Mouse (Mus musculus) kidney, embryonic 14.5 days (tissue): Measurements from ENCODE around the gene Mettl16. TPM values are rescaled to one million over a fixed set of nuclear protein-coding genes. Genes with fewer than 3 reads are reported as not detected.

Source experiments
- ATAC-seq: fragments of 200-750 bp; cut with Nextera tagmentation; 2 replicates; pipeline ENCODE4 v1.8.0; 2017; ENCODE audit warnings: moderate number of reproducible peaks, mild to moderate bottlenecking, moderate TSS enrichment, moderate library complexity; ENCODE audit not compliant: low FRiP score, low TSS enrichment
- H3K27ac ChIP-seq: fragments of 300-500 bp; sonication (generic); 2 replicates; pipeline ENCODE4 v1.5.1; 2014; ENCODE audit warnings: low read depth, mild to moderate bottlenecking, low read length, moderate library complexity, mixed read lengths
- H3K27me3 ChIP-seq: fragments of 300-500 bp; sonication (generic); 2 replicates; pipeline ENCODE4 v1.6.1; 2014; ENCODE audit warnings: mild to moderate bottlenecking, low read length; ENCODE audit not compliant: control insufficient read depth, insufficient read depth
- H3K36me3 ChIP-seq: fragments of 300-500 bp; sonication (generic); 2 replicates; pipeline ENCODE4 v1.6.1; 2014; ENCODE audit warnings: low read length, mixed read lengths; ENCODE audit not compliant: control insufficient read depth, insufficient read depth
- H3K4me1 ChIP-seq: fragments of 300-500 bp; sonication (generic); 2 replicates; pipeline ENCODE4 v1.6.1; 2014; ENCODE audit warnings: low read length, mixed read lengths; ENCODE audit not compliant: control insufficient read depth, insufficient read depth
- H3K4me2 ChIP-seq: fragments of 300-500 bp; sonication (generic); replicated peaks from 2 replicates; pipeline ENCODE4 v1.6.1; 2014; ENCODE audit warnings: low read depth, mild to moderate bottlenecking, low read length
- H3K4me3 ChIP-seq: fragments of 300-500 bp; sonication (generic); 2 replicates; pipeline ENCODE4 v1.5.1; 2014; ENCODE audit warnings: mild to moderate bottlenecking, low read length
- H3K9ac ChIP-seq: fragments of 300-500 bp; sonication (generic); 2 replicates; pipeline ENCODE4 v1.6.1; 2014; ENCODE audit warnings: low read depth, mild to moderate bottlenecking, low read length, moderate library complexity
- H3K9me3 ChIP-seq: fragments of 300-500 bp; sonication (generic); 2 replicates; pipeline ENCODE4 v1.6.1; 2016; ENCODE audit warnings: low read length; ENCODE audit not compliant: control insufficient read depth
- WGBS: fragments of 180-500 bp; shearing (Covaris S2); extraction: QIAGEN DNeasy Blood & Tissue Kit; methylation state at CpG from one replicate; pipeline ENCODE4 v1.1.7; 2014; 5-methylcytosine and 5-hydroxymethylcytosine counted together
- polyA plus RNA-seq: library from polyadenylated mRNA; unstranded; fragments of >200 nt; fragmentation: Nextera tagmentation; extraction: Ambion mirVana; gene quantifications from 2 replicates; pipeline ENCODE4 v1.2.1, GENCODE M21; 2014

The Mettl16 gene
- polyA plus RNA-seq, 1 experiment from 2014 or later: 42.0 TPM

DNA sequence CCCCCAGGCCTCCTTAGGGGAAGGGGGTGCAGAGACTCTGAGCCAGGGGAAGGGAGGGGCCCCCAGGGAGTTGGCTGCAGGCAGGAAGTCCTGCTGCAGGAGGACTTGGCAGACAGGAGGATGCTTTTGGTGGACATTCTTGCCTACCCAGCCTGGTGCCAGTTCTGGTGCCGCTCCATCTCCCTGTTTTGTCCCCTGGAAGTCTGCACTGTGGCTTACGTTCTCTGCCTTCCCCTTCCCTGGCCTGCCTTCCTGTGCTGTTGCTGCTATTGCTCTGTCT, 72.7 kb downstream of the Mettl16 start:
- H3K9ac ChIP-seq: 0 out of 2 replicates have a peak overlapping the region, but pooled peaks have one; percentile 0
- H3K4me1 ChIP-seq: peaks cover 27% of the 10 kb centered on the region
- H3K36me3 ChIP-seq: peaks cover 16% of the 10 kb centered on the region; the same call in 1 of the 2 replicates
- ATAC-seq: no peak
- WGBS: 72% methylated on average over 2 of the region's 2 CpGs
- no peak overlapping the region for H3K4me3 ChIP-seq
- H3K4me2 ChIP-seq: no peak overlapping the region
- peaks cover 6% of the 10 kb centered on the region; the same call in 1 of the 2 replicates for H3K9me3 ChIP-seq
- no peak overlapping the region for H3K27ac ChIP-seq
- no peaks in the 10 kb centered on the region for H3K27me3 ChIP-seq

DNA sequence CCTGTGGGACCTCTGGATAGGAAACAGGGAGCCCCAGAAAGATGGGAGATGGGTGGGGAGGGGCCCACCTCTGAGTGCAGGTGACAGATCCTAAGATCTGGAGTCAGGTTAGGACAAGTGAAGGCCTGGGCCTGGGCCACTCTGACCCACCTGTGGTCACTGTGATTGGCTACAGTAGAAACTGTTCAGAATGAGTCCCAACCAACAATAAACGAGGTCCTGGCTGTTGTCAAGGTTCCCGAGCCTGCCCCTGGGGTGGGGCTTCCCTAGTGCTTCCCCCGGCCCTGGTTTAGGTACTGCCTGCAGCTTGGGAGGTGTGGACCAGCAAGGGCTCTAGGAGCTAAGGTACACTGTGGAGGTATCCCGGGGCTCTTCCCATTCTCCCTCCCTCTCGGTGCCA, 73.1 kb downstream of the Mettl16 start:
- Histone ChIP-seq H3K36me3 (peaks cover 16% of the 10 kb centered on the region; the same call in 1 of the 2 replicates), H3K4me2 (no peak overlapping the region), H3K4me3 (no peak overlapping the region), H3K4me1 (peaks cover 27% of the 10 kb centered on the region), H3K9me3 (peaks cover 6% of the 10 kb centered on the region; the same call in 1 of the 2 replicates), H3K9ac (no peak overlapping the region), H3K27ac (no peak overlapping the region), H3K27me3 (no peaks in the 10 kb centered on the region)
- ATAC-seq: no peak
- WGBS: 65% methylated on average over 5 of the region's 5 CpGs

GRCm38 (mm10) chr11:74845784-74846183, 75.2 kb downstream of the Mettl16 start:
- Histone ChIP-seq H3K9ac (no peak overlapping the region), H3K4me3 (no peak overlapping the region), H3K9me3 (peaks cover 6% of the 10 kb centered on the region; the same call in 1 of the 2 replicates), H3K27ac (no peak overlapping the region), H3K4me1 (peaks cover 26% of the 10 kb centered on the region), H3K27me3 (no peaks in the 10 kb centered on the region), H3K4me2 (no peak overlapping the region), H3K36me3 (peaks cover 14% of the 10 kb centered on the region; the same call in 1 of the 2 replicates)
- ATAC-seq: no peak
- 58% methylated on average over 3 of the region's 3 CpGs for WGBS

- no peak overlapping the region for H3K9ac ChIP-seq
- peaks cover 3% of the 10 kb centered on the region; the same call in 1 of the 2 replicates for H3K36me3 ChIP-seq
- no peak overlapping the region for H3K27ac ChIP-seq
- H3K27me3 ChIP-seq: no peaks in the 10 kb centered on the region
- peaks cover 6% of the 10 kb centered on the region; the same call in 1 of the 2 replicates for H3K9me3 ChIP-seq
- H3K4me3 ChIP-seq: no peak overlapping the region
- H3K4me2 ChIP-seq: no peak overlapping the region
- peak; percentile 73 for ATAC-seq
- peaks cover 23% of the 10 kb centered on the region for H3K4me1 ChIP-seq
- 5% methylated on average over 13 of the region's 13 CpGs for WGBS
These were observed 77.4 kb downstream of the Mettl16 start for GRCm38 (mm10) chr11:74847919-74848521.

GRCm38 (mm10) chr11:74850998-74851661, 80.5 kb downstream of the Mettl16 start:
- no peak overlapping the region for H3K4me2 ChIP-seq
- H3K4me1 ChIP-seq: peaks cover 22% of the 10 kb centered on the region
- peaks cover 2% of the 10 kb centered on the region; the same call in 1 of the 2 replicates for H3K36me3 ChIP-seq
- H3K27me3 ChIP-seq: no peaks in the 10 kb centered on the region
- no peaks in the 10 kb centered on the region for H3K9me3 ChIP-seq
- H3K4me3 ChIP-seq: no peak overlapping the region
- no peak overlapping the region for H3K9ac ChIP-seq
- ATAC-seq: peak; percentile 29; the same call in 1 of the 2 replicates
- H3K27ac ChIP-seq: peak overlapping the region; percentile 37; the same call in 1 of the 2 replicates
- 59% methylated on average over 14 of the region's 14 CpGs for WGBS

DNA sequence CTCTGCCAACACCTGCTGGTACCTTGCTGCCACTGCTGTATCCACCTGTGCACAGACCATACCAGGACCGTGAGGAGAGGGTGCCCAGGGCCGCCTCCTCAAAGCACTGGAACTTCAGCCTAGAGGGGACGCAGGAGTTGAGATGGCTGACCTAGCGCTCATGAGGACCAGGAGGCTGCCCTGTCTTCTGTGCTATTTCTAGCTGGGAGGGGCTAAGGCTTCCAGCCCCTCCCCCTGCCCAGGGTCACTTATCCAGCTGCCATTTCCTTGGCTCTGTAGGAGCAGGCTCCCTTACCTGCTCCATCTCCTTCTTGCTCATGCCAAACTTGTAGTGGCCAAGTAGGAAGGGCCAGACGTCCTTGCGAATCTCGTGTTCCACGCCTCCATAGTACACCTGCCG, 87.1 kb downstream of the Mettl16 start:
- H3K9ac ChIP-seq: no peak overlapping the region
- no peaks in the 10 kb centered on the region for H3K36me3 ChIP-seq
- no peak for ATAC-seq
- no peaks in the 10 kb centered on the region for H3K4me1 ChIP-seq
- H3K4me3 ChIP-seq: no peak overlapping the region
- no peaks in the 10 kb centered on the region for H3K27me3 ChIP-seq
- 86% methylated on average over 9 of the region's 9 CpGs for WGBS
- no peak overlapping the region for H3K4me2 ChIP-seq
- H3K27ac ChIP-seq: no peak overlapping the region
- H3K9me3 ChIP-seq: no peaks in the 10 kb centered on the region

GRCm38 (mm10) chr11:74862129-74862528, 91.5 kb downstream of the Mettl16 start:
- 79% methylated on average over 5 of the region's 5 CpGs for WGBS
- no peak overlapping the region for H3K9ac ChIP-seq
- H3K4me2 ChIP-seq: no peak overlapping the region
- no peak overlapping the region for H3K4me3 ChIP-seq
- H3K27me3 ChIP-seq: no peaks in the 10 kb centered on the region
- no peaks in the 10 kb centered on the region for H3K4me1 ChIP-seq
- no peak for ATAC-seq
- no peaks in the 10 kb centered on the region for H3K9me3 ChIP-seq
- no peaks in the 10 kb centered on the region for H3K36me3 ChIP-seq
- no peak overlapping the region for H3K27ac ChIP-seq

DNA sequence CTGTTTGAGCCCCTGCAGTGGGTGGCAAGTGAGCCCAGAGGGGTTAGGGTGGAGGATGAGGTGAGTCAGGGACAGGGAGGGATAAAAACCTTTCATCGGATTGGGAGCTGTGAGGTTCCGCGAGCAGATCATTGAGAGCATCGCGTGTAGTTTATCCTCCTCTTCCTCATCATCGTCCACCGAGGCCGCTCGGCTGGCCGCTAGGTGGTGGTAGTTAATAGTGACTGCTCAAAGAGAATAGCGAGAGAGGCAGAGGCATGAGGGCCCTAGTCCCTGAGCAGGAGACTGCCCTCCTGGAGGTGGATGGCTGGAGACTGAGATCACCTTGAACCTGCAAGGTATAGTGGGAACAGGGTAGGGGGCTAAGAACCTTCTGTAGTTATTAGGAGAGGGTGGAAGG, 92.8 kb downstream of the Mettl16 start:
- Histone ChIP-seq H3K4me1 (no peaks in the 10 kb centered on the region), H3K36me3 (no peaks in the 10 kb centered on the region), H3K27ac (no peak overlapping the region), H3K4me2 (no peak overlapping the region), H3K4me3 (no peak overlapping the region), H3K27me3 (no peaks in the 10 kb centered on the region), H3K9me3 (no peaks in the 10 kb centered on the region), H3K9ac (no peak overlapping the region)
- 25% methylated on average over 11 of the region's 11 CpGs for WGBS
- ATAC-seq: no peak

DNA sequence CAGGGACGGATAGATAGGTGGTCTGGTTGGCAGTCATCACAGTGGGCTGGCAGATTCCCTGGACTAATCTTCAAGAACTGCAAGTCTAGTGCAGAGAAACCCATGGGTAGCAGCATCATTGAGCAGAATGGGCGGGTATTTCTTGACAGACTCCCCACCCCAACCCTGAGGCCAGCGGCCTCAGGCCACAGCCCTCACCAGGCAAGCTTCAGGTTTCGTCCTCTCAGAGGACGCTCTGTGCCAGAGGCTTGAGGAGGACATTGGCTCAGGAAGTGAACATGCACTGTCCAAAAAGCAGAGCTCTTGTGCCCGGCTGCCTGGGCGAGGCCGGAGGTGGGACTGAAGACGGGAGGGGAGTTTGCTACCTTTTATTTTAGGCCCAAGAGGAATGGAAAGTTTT, 93.8 kb downstream of the Mettl16 start:
- Histone ChIP-seq H3K4me3 (no peak overlapping the region), H3K36me3 (no peaks in the 10 kb centered on the region), H3K27ac (no peak overlapping the region), H3K9ac (no peak overlapping the region), H3K27me3 (no peaks in the 10 kb centered on the region), H3K4me1 (no peaks in the 10 kb centered on the region), H3K9me3 (no peaks in the 10 kb centered on the region), H3K4me2 (no peak overlapping the region)
- WGBS: 70% methylated on average over 9 of the region's 9 CpGs
- ATAC-seq: no peak
